Mouse (Mus musculus): ENCODE results near the gene Ccdc65.

GRCm38 (mm10) chr15:98733370-98733769 lies 25.4 kb downstream of the Ccdc65 start:
- TF ChIP-seq CTCF (IDR thresholded peaks at IDR 0.05; ENCODE audit: borderline replicate concordance, insufficient read depth, low read depth, low read length) (no peak), POLR2A (IDR thresholded peaks at IDR 0.05; ENCODE audit: borderline replicate concordance, insufficient read depth, low read length) (no peak)

Data from cerebellum, adult 2 months (tissue).